Mouse (Mus musculus) hindbrain, postnatal 0 days (tissue): ENCODE data around the gene Sim2. TPM values are rescaled to one million over a fixed set of nuclear protein-coding genes. Genes with fewer than 3 reads are reported as not detected.

Experiments
- ATAC-seq: fragments of 200-750 bp; cut with Nextera tagmentation; 2 replicates; pipeline ENCODE4 v1.8.0; 2017; ENCODE audit warnings: mild to moderate bottlenecking, moderate TSS enrichment, moderate library complexity
- DNase-seq: peaks from one replicate; pipeline ENCODE4 v3.0.0-alpha.2; 2015; ENCODE audit warnings: low spot score
- H3K27ac ChIP-seq: fragments of 300-500 bp; sonication (generic); 2 replicates; pipeline ENCODE4 v1.5.1; 2014; ENCODE audit warnings: mild to moderate bottlenecking
- H3K27me3 ChIP-seq: fragments of 300-500 bp; sonication (generic); 2 replicates; pipeline ENCODE4 v1.6.1; 2014; ENCODE audit warnings: low read length, mixed read lengths; ENCODE audit not compliant: insufficient read depth
- H3K36me3 ChIP-seq: fragments of 300-500 bp; sonication (generic); 2 replicates; pipeline ENCODE4 v1.6.1; 2014; ENCODE audit warnings: low read length, mixed read lengths; ENCODE audit not compliant: insufficient read depth
- H3K4me1 ChIP-seq: fragments of 300-500 bp; sonication (generic); 2 replicates; pipeline ENCODE4 v1.6.1; 2014; ENCODE audit warnings: antibody characterized with exemption, low read length, mixed read lengths; ENCODE audit not compliant: insufficient read depth
- H3K4me2 ChIP-seq: fragments of 300-500 bp; sonication (generic); 2 replicates; pipeline ENCODE4 v1.6.1; 2014; ENCODE audit warnings: low read depth, mild to moderate bottlenecking, low read length, moderate library complexity, mixed read lengths
- H3K4me3 ChIP-seq: fragments of 300-500 bp; sonication (generic); 2 replicates; pipeline ENCODE4 v1.5.1; 2014; ENCODE audit warnings: low read length
- H3K9ac ChIP-seq: fragments of 300-500 bp; sonication (generic); replicated peaks from 2 replicates; pipeline ENCODE4 v1.6.1; 2014; ENCODE audit warnings: mild to moderate bottlenecking, low read length, moderate library complexity, mixed read lengths
- H3K9me3 ChIP-seq: fragments of 300-500 bp; sonication (generic); 2 replicates; pipeline ENCODE4 v1.6.1; 2016; ENCODE audit warnings: low read length, mixed read lengths
- CTCF ChIP-seq: IDR thresholded peaks from 2 replicates; pipeline ENCODE4 v1.5.1; 2016; ENCODE audit warnings: antibody characterized with exemption, control low read depth, low read depth
- WGBS: fragments of 180-500 bp; shearing (Covaris S2); extraction: QIAGEN DNeasy Blood & Tissue Kit; methylation state at CpG from one replicate; pipeline ENCODE4 v1.1.7; 2014; 5-methylcytosine and 5-hydroxymethylcytosine counted together
- polyA plus RNA-seq: library from polyadenylated mRNA; unstranded; fragments of >200 nt; fragmentation: Nextera tagmentation; extraction: Ambion mirVana; gene quantifications from 2 replicates; pipeline ENCODE4 v1.2.1, GENCODE M21; 2015
- total RNA-seq: library from RNA; depleted of rRNA; stranded (reverse); fragments of >200 nt; gene quantifications from 2 replicates; pipeline ENCODE4 v1.2.3, GENCODE M21; 2014; rRNA removed

Gene Sim2
- 0.11 TPM in 1 of 2 replicates, not detected in the other for total RNA-seq
- polyA plus RNA-seq: 0.05 TPM in 1 of 2 replicates, not detected in the other

- Histone ChIP-seq H3K9ac (no peak within 1 kb of the TSS), H3K9me3 (no peaks in the 10 kb centered on the region), H3K4me1 (no peaks in the 10 kb centered on the region), H3K4me3 (peak within 1 kb of the TSS; percentile 27), H3K4me2 (peak within 1 kb of the TSS; percentile 44), H3K27ac (no peak within 1 kb of the TSS), H3K27me3 (peaks cover 89% of the 10 kb centered on the region), H3K36me3 (no peaks in the 10 kb centered on the region)
- no peak for DNase-seq
- TF ChIP-seq CTCF: no peak
- ATAC-seq: no peak
- WGBS: under 1% methylated on average over 72 of the region's 96 CpGs
Observed at GRCm38 (mm10) chr16:94084711-94085602, at the start of gene Sim2. Gene Sim2, plus strand, starts transcription at chr16:94084931.

- no peak overlapping the region for H3K4me2 ChIP-seq
- no peaks in the 10 kb centered on the region for H3K36me3 ChIP-seq
- peaks cover 6% of the 10 kb centered on the region; the same call in 1 of the 2 replicates for H3K27me3 ChIP-seq
- no peaks in the 10 kb centered on the region for H3K4me1 ChIP-seq
- H3K27ac ChIP-seq: no peak overlapping the region
- 88% methylated on average over 7 of the region's 7 CpGs for WGBS
- DNase-seq (no peak), ATAC-seq (no peak)
- no peak overlapping the region for H3K9ac ChIP-seq
- TF ChIP-seq CTCF: no peak
- no peaks in the 10 kb centered on the region for H3K9me3 ChIP-seq
- H3K4me3 ChIP-seq: no peak overlapping the region
Observed at GRCm38 (mm10) chr16:94037280-94037679, 47.5 kb upstream of the Sim2 start.

GRCm38 (mm10) chr16:94038272-94038985 lies 46.3 kb upstream of the Sim2 start:
- 66% methylated on average over 12 of the region's 12 CpGs for WGBS
- H3K4me1 ChIP-seq: no peaks in the 10 kb centered on the region
- no peak overlapping the region for H3K4me3 ChIP-seq
- peak; percentile 72 for DNase-seq
- no peak overlapping the region for H3K27ac ChIP-seq
- no peaks in the 10 kb centered on the region for H3K36me3 ChIP-seq
- ATAC-seq: 0 out of 2 replicates have a peak, but pooled peaks have one; percentile 29
- TF ChIP-seq CTCF: peak; percentile 85
- no peaks in the 10 kb centered on the region for H3K9me3 ChIP-seq
- H3K9ac ChIP-seq: no peak overlapping the region
- no peak overlapping the region for H3K4me2 ChIP-seq
- peaks cover 6% of the 10 kb centered on the region; the same call in 1 of the 2 replicates for H3K27me3 ChIP-seq

GRCm38 (mm10) chr16:94038986-94039341 lies 45.8 kb upstream of the Sim2 start:
- Histone ChIP-seq H3K36me3 (no peaks in the 10 kb centered on the region), H3K27me3 (peaks cover 6% of the 10 kb centered on the region; the same call in 1 of the 2 replicates), H3K4me3 (no peak overlapping the region), H3K4me1 (no peaks in the 10 kb centered on the region), H3K27ac (no peak overlapping the region), H3K9me3 (no peaks in the 10 kb centered on the region), H3K9ac (no peak overlapping the region), H3K4me2 (no peak overlapping the region)
- no peak for ATAC-seq
- DNase-seq: no peak
- WGBS: 89% methylated on average over 9 of the region's 9 CpGs
- TF ChIP-seq CTCF: no peak

GRCm38 (mm10) chr16:94040485-94040884 lies 44.2 kb upstream of the Sim2 start:
- no peaks in the 10 kb centered on the region for H3K4me1 ChIP-seq
- WGBS: 21% methylated on average over 16 of the region's 16 CpGs
- DNase-seq: no peak
- H3K4me2 ChIP-seq: peak overlapping the region; percentile 29
- H3K9me3 ChIP-seq: no peaks in the 10 kb centered on the region
- H3K4me3 ChIP-seq: no peak overlapping the region
- H3K36me3 ChIP-seq: no peaks in the 10 kb centered on the region
- no peak for ATAC-seq
- no peak overlapping the region for H3K27ac ChIP-seq
- H3K27me3 ChIP-seq: peaks cover 6% of the 10 kb centered on the region; the same call in 1 of the 2 replicates
- no peak overlapping the region for H3K9ac ChIP-seq
- no peak for TF ChIP-seq CTCF

- TF ChIP-seq CTCF: no peak
- no peaks in the 10 kb centered on the region for H3K4me1 ChIP-seq
- H3K4me2 ChIP-seq: peak overlapping the region; percentile 29; the same call in 1 of the 2 replicates
- DNase-seq (peak; percentile 29), ATAC-seq (peak; percentile 64; the same call in 1 of the 2 replicates)
- H3K27me3 ChIP-seq: peaks cover 6% of the 10 kb centered on the region; the same call in 1 of the 2 replicates
- no peaks in the 10 kb centered on the region for H3K36me3 ChIP-seq
- no peaks in the 10 kb centered on the region for H3K9me3 ChIP-seq
- H3K27ac ChIP-seq: no peak overlapping the region
- 42% methylated on average over 18 of the region's 18 CpGs for WGBS
- H3K4me3 ChIP-seq: no peak overlapping the region
- no peak overlapping the region for H3K9ac ChIP-seq
Observed at GRCm38 (mm10) chr16:94041065-94041712, 43.5 kb upstream of the Sim2 start.
